Mouse (Mus musculus) forebrain, embryonic 11.5 days (tissue): Measurements from ENCODE around the gene Tbc1d16. TPM values are rescaled to one million over a fixed set of nuclear protein-coding genes. Genes with fewer than 3 reads are reported as not detected.

ENCODE experiments used
- ATAC-seq: fragments of 200-750 bp; cut with Nextera tagmentation; replicated peaks from 2 replicates; pipeline ENCODE4 v1.8.0; 2017; ENCODE audit warnings: moderate TSS enrichment; ENCODE audit not compliant: low FRiP score
- DNase-seq: peaks from one replicate; pipeline ENCODE4 v3.0.0-alpha.2; 2017; ENCODE audit warnings: low spot score
- H3K27ac ChIP-seq: fragments of 300-500 bp; sonication (generic); 2 replicates; pipeline ENCODE4 v1.5.1; 2014; ENCODE audit warnings: low read depth, low read length
- H3K27me3 ChIP-seq: fragments of 300-500 bp; sonication (generic); 2 replicates; pipeline ENCODE4 v1.6.1; 2014; ENCODE audit warnings: mild to moderate bottlenecking, low read length, mixed read lengths; ENCODE audit not compliant: control insufficient read depth, insufficient read depth
- H3K36me3 ChIP-seq: fragments of 300-500 bp; sonication (generic); 2 replicates; pipeline ENCODE4 v1.6.1; 2014; ENCODE audit warnings: mild to moderate bottlenecking, low read length, moderate library complexity, mixed read lengths; ENCODE audit not compliant: control insufficient read depth, insufficient read depth
- H3K4me1 ChIP-seq: fragments of 300-500 bp; sonication (generic); replicated peaks from 2 replicates; pipeline ENCODE4 v1.6.1; 2014; ENCODE audit warnings: low read length, mixed read lengths; ENCODE audit not compliant: control insufficient read depth, insufficient read depth
- H3K4me2 ChIP-seq: fragments of 300-500 bp; sonication (generic); 2 replicates; pipeline ENCODE4 v1.6.1; 2014; ENCODE audit warnings: low read depth, mild to moderate bottlenecking, low read length, moderate library complexity, mixed read lengths; ENCODE audit not compliant: severe bottlenecking
- H3K4me3 ChIP-seq: fragments of 300-500 bp; sonication (generic); 2 replicates; pipeline ENCODE4 v1.5.1; 2014; ENCODE audit warnings: low read depth, low read length
- H3K9ac ChIP-seq: fragments of 300-500 bp; sonication (generic); 2 replicates; pipeline ENCODE4 v1.6.1; 2014; ENCODE audit warnings: low read length
- H3K9me3 ChIP-seq: fragments of 300-500 bp; sonication (generic); 2 replicates; pipeline ENCODE4 v1.6.1; 2016; ENCODE audit warnings: low read length, mixed read lengths; ENCODE audit not compliant: control insufficient read depth
- WGBS: fragments of 180-500 bp; shearing (Covaris S2); extraction: QIAGEN DNeasy Blood & Tissue Kit; methylation state at CpG from one replicate; pipeline ENCODE4 v1.1.7; 2014; 5-methylcytosine and 5-hydroxymethylcytosine counted together
- polyA plus RNA-seq: library from polyadenylated mRNA; unstranded; fragments of >200 nt; fragmentation: Nextera tagmentation; extraction: Ambion mirVana; gene quantifications from 2 replicates; pipeline ENCODE4 v1.2.1, GENCODE M21; 2014

Tbc1d16 gene
- polyA plus RNA-seq, 1 experiment from 2014 or later: 20.8 TPM

GRCm38 (mm10) chr11:119163734-119163992, 64.6 kb downstream of the Tbc1d16 start:
- WGBS: 97% methylated on average over 7 of the region's 7 CpGs
- no peak for DNase-seq
- Histone ChIP-seq H3K9ac (no peak overlapping the region), H3K27me3 (no peaks in the 10 kb centered on the region), H3K9me3 (no peaks in the 10 kb centered on the region), H3K4me3 (no peak overlapping the region), H3K4me2 (no peak overlapping the region), H3K27ac (no peak overlapping the region), H3K36me3 (no peaks in the 10 kb centered on the region), H3K4me1 (peaks cover 5% of the 10 kb centered on the region; the same call in 1 of the 2 replicates)
- no peak for ATAC-seq

- Histone ChIP-seq H3K27ac (no peak overlapping the region), H3K4me3 (no peak overlapping the region), H3K9me3 (no peaks in the 10 kb centered on the region), H3K27me3 (no peaks in the 10 kb centered on the region), H3K4me2 (no peak overlapping the region), H3K36me3 (no peaks in the 10 kb centered on the region), H3K4me1 (peaks cover 8% of the 10 kb centered on the region), H3K9ac (no peak overlapping the region)
- WGBS: 82% methylated on average over 22 of the region's 22 CpGs
- DNase-seq (no peak), ATAC-seq (no peak)
Observed at GRCm38 (mm10) chr11:119162959-119163733, 65.2 kb downstream of the Tbc1d16 start.

- DNase-seq (no peak), ATAC-seq (no peak)
- 73% methylated on average over 2 of the region's 2 CpGs for WGBS
- Histone ChIP-seq H3K9me3 (no peaks in the 10 kb centered on the region), H3K27ac (no peak overlapping the region), H3K36me3 (no peaks in the 10 kb centered on the region), H3K4me1 (peaks cover 21% of the 10 kb centered on the region), H3K9ac (no peak overlapping the region), H3K4me2 (no peak overlapping the region), H3K4me3 (no peak overlapping the region), H3K27me3 (no peaks in the 10 kb centered on the region)
Observed at GRCm38 (mm10) chr11:119161665-119162064, 66.6 kb downstream of the Tbc1d16 start.

- Histone ChIP-seq H3K9me3 (no peaks in the 10 kb centered on the region), H3K27me3 (no peaks in the 10 kb centered on the region), H3K9ac (no peak overlapping the region), H3K4me3 (no peak overlapping the region), H3K27ac (no peak overlapping the region), H3K4me2 (no peak overlapping the region), H3K4me1 (peaks cover 27% of the 10 kb centered on the region), H3K36me3 (no peaks in the 10 kb centered on the region)
- no peak for ATAC-seq
- 87% methylated on average over 5 of the region's 5 CpGs for WGBS
- no peak for DNase-seq
Observed at GRCm38 (mm10) chr11:119160050-119160449, 68.2 kb downstream of the Tbc1d16 start.

GRCm38 (mm10) chr11:119159496-119159895, 68.8 kb downstream of the Tbc1d16 start:
- no peak overlapping the region for H3K4me2 ChIP-seq
- H3K27ac ChIP-seq: no peak overlapping the region
- ATAC-seq (0 out of 2 replicates have a peak, but pooled peaks have one; percentile 25), DNase-seq (peak; percentile 81)
- no peaks in the 10 kb centered on the region; the same call in 1 of the 2 replicates for H3K36me3 ChIP-seq
- no peak overlapping the region for H3K4me3 ChIP-seq
- H3K9ac ChIP-seq: no peak overlapping the region
- H3K27me3 ChIP-seq: no peaks in the 10 kb centered on the region
- no peaks in the 10 kb centered on the region for H3K9me3 ChIP-seq
- H3K4me1 ChIP-seq: peaks cover 30% of the 10 kb centered on the region
- 38% methylated on average over 11 of the region's 11 CpGs for WGBS

- Histone ChIP-seq H3K36me3 (peaks cover 1% of the 10 kb centered on the region; the same call in 1 of the 2 replicates), H3K4me3 (peak overlapping the region; percentile 9; the same call in 1 of the 2 replicates), H3K27ac (peak overlapping the region; percentile 84), H3K9me3 (no peaks in the 10 kb centered on the region), H3K4me1 (peaks cover 31% of the 10 kb centered on the region), H3K27me3 (no peaks in the 10 kb centered on the region), H3K4me2 (peak overlapping the region; percentile 44), H3K9ac (peak overlapping the region; percentile 12; the same call in 1 of the 2 replicates)
- no peak for DNase-seq
- ATAC-seq: no peak
- WGBS: 12% methylated on average over 20 of the region's 20 CpGs
Observed at GRCm38 (mm10) chr11:119157377-119158189, 70.7 kb downstream of the Tbc1d16 start.

- Histone ChIP-seq H3K4me1 (peaks cover 33% of the 10 kb centered on the region), H3K27ac (peak overlapping the region; percentile 84), H3K4me2 (peak overlapping the region; percentile 44), H3K36me3 (peaks cover 2% of the 10 kb centered on the region; the same call in 1 of the 2 replicates), H3K27me3 (no peaks in the 10 kb centered on the region), H3K4me3 (peak overlapping the region; percentile 9; the same call in 1 of the 2 replicates), H3K9me3 (no peaks in the 10 kb centered on the region), H3K9ac (peak overlapping the region; percentile 28; the same call in 1 of the 2 replicates)
- WGBS: 4% methylated on average over 24 of the region's 24 CpGs
- DNase-seq: peak; percentile 80
- peak; percentile 73 for ATAC-seq
Observed at GRCm38 (mm10) chr11:119156481-119157254, 71.6 kb downstream of the Tbc1d16 start.
